Mouse (Mus musculus) liver, adult 2 months (tissue): ENCODE results near the gene Cap1. TPM values are rescaled to one million over a fixed set of nuclear protein-coding genes. Genes with fewer than 3 reads are reported as not detected.

Experiments used
- DNase-seq: peaks from one replicate; pipeline ENCODE4 v3.0.0-alpha.2; 2011; ENCODE audit warnings: low read depth, low spot score; ENCODE audit errors: extremely low read depth
- H3K27ac ChIP-seq: fragments of 200-500 bp; replicated peaks from 2 replicates; pipeline ENCODE4 v1.5.1; 2012; ENCODE audit warnings: low read depth, mild to moderate bottlenecking, control low read depth, inconsistent platforms, low read length; ENCODE audit not compliant: insufficient read depth
- H3K27me3 ChIP-seq: fragments of 200-500 bp; 2 replicates; pipeline ENCODE4 v1.6.1; 2012; ENCODE audit warnings: mild to moderate bottlenecking, moderate library complexity, low read length, inconsistent platforms; ENCODE audit not compliant: control insufficient read depth, insufficient read depth
- H3K36me3 ChIP-seq: fragments of 200-500 bp; 2 replicates; pipeline ENCODE4 v1.6.1; 2012; ENCODE audit warnings: low read length, inconsistent platforms; ENCODE audit not compliant: control insufficient read depth, insufficient read depth
- H3K4me1 ChIP-seq: fragments of 200-500 bp; 2 replicates; pipeline ENCODE4 v1.6.1; 2011; ENCODE audit warnings: low read length; ENCODE audit not compliant: control insufficient read depth, insufficient read depth
- H3K4me3 ChIP-seq: fragments of 200-500 bp; 2 replicates; pipeline ENCODE4 v1.5.1; 2011; ENCODE audit warnings: low read depth, mild to moderate bottlenecking, control low read depth, low read length, moderate library complexity; ENCODE audit not compliant: insufficient read depth
- H3K79me2 ChIP-seq: fragments of 200-500 bp; 2 replicates; pipeline ENCODE4 v1.6.1; 2012; ENCODE audit warnings: inconsistent platforms, mild to moderate bottlenecking, low read length, moderate library complexity; ENCODE audit not compliant: control insufficient read depth, insufficient read depth
- H3K9ac ChIP-seq: fragments of 200-500 bp; 2 replicates; pipeline ENCODE4 v1.6.1; 2012; ENCODE audit warnings: low read depth, mild to moderate bottlenecking, control low read depth, inconsistent platforms, low read length
- CTCF ChIP-seq: fragments of 200-500 bp; IDR thresholded peaks from 2 replicates; pipeline ENCODE4 v1.5.1; 2011; ENCODE audit warnings: low read depth, low read length, control low read depth
- POLR2A ChIP-seq: fragments of 200-500 bp; IDR thresholded peaks from 2 replicates; pipeline ENCODE4 v1.6.1; 2011; ENCODE audit warnings: low read length, control low read depth; ENCODE audit not compliant: insufficient read depth; ENCODE audit errors: extremely low read depth
- WGBS: fragments of 180-500 bp; shearing (Covaris S2); methylation state at CpG from one replicate; pipeline ENCODE4 v1.1.7; 2018; 5-methylcytosine and 5-hydroxymethylcytosine counted together
- polyA plus RNA-seq: library from polyadenylated mRNA; depleted of rRNA; stranded (reverse); fragments of >200 nt; gene quantifications from 2 replicates; pipeline ENCODE4 v1.2.3, GENCODE M21; 2012; rRNA removed
- total RNA-seq: library from RNA; depleted of rRNA; stranded (reverse); fragments of >200 nt; gene quantifications from 2 replicates; pipeline ENCODE4 v1.2.3, GENCODE M21; 2014; rRNA removed

Gene Cap1
- total and polyA plus RNA-seq, 2 experiments: 38.2 to 52.6 TPM

GRCm38 (mm10) chr4:122811824-122812223, 74.0 kb downstream of the Cap1 start:
- Histone ChIP-seq H3K27ac (no peak overlapping the region), H3K4me1 (no peaks in the 10 kb centered on the region), H3K36me3 (no peaks in the 10 kb centered on the region), H3K79me2 (no peaks in the 10 kb centered on the region), H3K4me3 (no peak overlapping the region), H3K9ac (no peak overlapping the region), H3K27me3 (no peaks in the 10 kb centered on the region)
- DNase-seq: no peak
- no peak for TF ChIP-seq POLR2A
- no peak for TF ChIP-seq CTCF
- 46% methylated on average over 2 of the region's 2 CpGs for WGBS

GRCm38 (mm10) chr4:122811180-122811579, 74.7 kb downstream of the Cap1 start:
- Histone ChIP-seq H3K4me1 (no peaks in the 10 kb centered on the region), H3K27ac (no peak overlapping the region)
- WGBS: 59% methylated on average over 1 of the region's 1 CpGs

More at GRCm38 (mm10) chr4:122811180-122811579, 74.7 kb downstream of the Cap1 start:
- no peaks in the 10 kb centered on the region for H3K36me3 ChIP-seq
- no peak for TF ChIP-seq POLR2A
- no peak for TF ChIP-seq CTCF
- H3K9ac ChIP-seq: no peak overlapping the region
- no peak for DNase-seq
- H3K27me3 ChIP-seq: no peaks in the 10 kb centered on the region
- no peaks in the 10 kb centered on the region for H3K79me2 ChIP-seq
- no peak overlapping the region for H3K4me3 ChIP-seq

Other genes with a start within 250 kb of the Cap1 start
- not detected in 2 replicates for gene 9530002B09Rik, start 196.8 kb downstream of the Cap1 start, total RNA-seq
- gene 9530002B09Rik, start 196.8 kb downstream of the Cap1 start, polyA plus RNA-seq: not detected in 2 replicates
- gene Ppt1, start 49.8 kb downstream of the Cap1 start, total RNA-seq: 16.6 and 18.7 TPM in 2 replicates
- 14.1 and 15.3 TPM in 2 replicates for gene Ppt1, start 49.8 kb downstream of the Cap1 start, polyA plus RNA-seq
- gene Mfsd2a, start 75.1 kb upstream of the Cap1 start, total RNA-seq: 40.6 and 44.0 TPM in 2 replicates
- gene Mfsd2a, start 75.1 kb upstream of the Cap1 start, polyA plus RNA-seq: 32.8 and 62.5 TPM in 2 replicates
- 7.0 and 7.6 TPM in 2 replicates for gene Mycl, start 109.6 kb upstream of the Cap1 start, total RNA-seq
- gene Mycl, start 109.6 kb upstream of the Cap1 start, polyA plus RNA-seq: 3.3 and 3.6 TPM in 2 replicates
- gene Trit1, start 130.5 kb upstream of the Cap1 start, total RNA-seq: 9.2 and 11.2 TPM in 2 replicates
- gene Trit1, start 130.5 kb upstream of the Cap1 start, polyA plus RNA-seq: 3.2 and 4.3 TPM in 2 replicates
- gene Bmp8b, start 219.1 kb upstream of the Cap1 start, total RNA-seq: not detected in 2 replicates
- 0.02 and 0.16 TPM in 2 replicates for gene Bmp8b, start 219.1 kb upstream of the Cap1 start, polyA plus RNA-seq
- gene Oxct2b, start 230.2 kb upstream of the Cap1 start, total RNA-seq: not detected in 2 replicates
- gene Oxct2b, start 230.2 kb upstream of the Cap1 start, polyA plus RNA-seq: not detected in 2 replicates